Comparison of ENCODE assay signal across 1 mouse cellular context in the genomic region with DNA sequence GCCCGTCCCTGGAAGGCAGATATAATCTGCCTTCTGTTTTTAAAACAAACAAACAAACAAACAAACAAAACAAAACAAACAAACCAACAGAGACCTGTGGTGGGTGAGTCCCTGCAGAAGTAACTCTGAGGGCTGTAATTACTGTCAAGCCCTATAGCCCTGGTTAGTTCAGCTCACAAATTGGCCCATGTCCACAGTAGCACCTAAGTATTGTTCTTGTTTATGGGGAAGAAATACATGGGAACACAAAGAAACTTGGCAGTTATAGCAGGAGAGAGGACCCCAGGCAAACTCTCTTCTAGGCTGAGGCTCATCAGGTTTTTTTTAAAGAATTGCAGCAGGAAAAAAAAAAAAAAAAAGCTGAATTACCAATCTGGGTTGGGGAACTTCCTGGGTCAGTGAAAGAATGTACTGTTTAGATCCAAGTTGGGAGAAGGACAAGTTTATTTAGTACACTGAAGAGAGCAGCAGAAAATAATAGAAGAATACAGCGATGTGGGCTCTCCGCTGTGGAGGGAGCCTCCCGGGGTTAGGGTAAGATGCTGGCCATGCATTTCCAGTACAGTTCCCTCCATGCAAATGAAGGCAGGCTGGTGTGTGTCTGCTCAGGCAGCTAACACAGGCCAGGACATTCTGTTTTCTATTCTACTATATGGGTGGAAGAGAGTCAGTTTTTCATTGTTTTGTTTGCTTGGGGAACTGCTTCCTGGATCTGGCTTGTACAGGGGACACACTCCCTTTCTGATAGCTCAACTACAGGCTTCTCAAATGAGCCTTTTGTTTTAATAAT.
A peak's percentile ranks its signal among the peaks of the same experiment; 100 is the strongest.
TF ChIP-seq lines count a peak whose summit lies in the region.

No protein-coding gene starts in this region.

TF ChIP-seq in CH12.LX, 34 proteins besides CTCF, POLR2A, EP300 and RAD21 (continued from another document):
- TF ChIP-seq BHLHE40 (IDR thresholded peaks at IDR 0.05; ENCODE audit: low read depth, low read length) (peak; percentile 48; the same call in 1 of the 2 replicates), MAX (IDR thresholded peaks at IDR 0.05; ENCODE audit: low read length) (peak; percentile 48; the same call in 1 of the 2 replicates), MEF2A (IDR thresholded peaks at IDR 0.05; ENCODE audit: borderline replicate concordance, low read depth, low read length) (no peak), KAT2A (IDR thresholded peaks at IDR 0.05; ENCODE audit: insufficient replicate concordance, low read length) (no peak), TBP (conservative IDR thresholded peaks at IDR 0.05; ENCODE audit: low read depth, low read length) (no peak), TCF12 (IDR thresholded peaks at IDR 0.05; ENCODE audit: low read depth, low read length) (no peak), GABPA (IDR thresholded peaks at IDR 0.05; ENCODE audit: insufficient replicate concordance, low read depth, low read length) (no peak), ZKSCAN1 (IDR thresholded peaks at IDR 0.05; ENCODE audit: borderline replicate concordance, low read depth, low read length) (no peak), USF1 (IDR thresholded peaks at IDR 0.05; ENCODE audit: low read depth, low read length) (no peak), ZMIZ1 (IDR thresholded peaks at IDR 0.05; ENCODE audit: low read depth, low read length) (no peak), ZNF384 (IDR thresholded peaks at IDR 0.05; ENCODE audit: low read depth, low read length) (peak; percentile 86), ELF1 (IDR thresholded peaks at IDR 0.05; ENCODE audit: low read depth, low read length) (0 out of 2 replicates have a peak, but pooled peaks have one; percentile 7), IRF4 (IDR thresholded peaks at IDR 0.05; ENCODE audit: low read depth, low read length) (no peak), MAZ (IDR thresholded peaks at IDR 0.05; ENCODE audit: low read depth, low read length) (no peak), NRF1 (IDR thresholded peaks at IDR 0.05; ENCODE audit: low read depth, low read length) (no peak), E2F4 (IDR thresholded peaks at IDR 0.05; ENCODE audit: insufficient replicate concordance, low read depth, low read length) (no peak), ETS1 (conservative IDR thresholded peaks at IDR 0.05; ENCODE audit: low read depth, low read length) (peak; percentile 22; the same call in 1 of the 2 replicates), PAX5 (IDR thresholded peaks at IDR 0.05; ENCODE audit: low read length) (no peak), ZC3H11A (IDR thresholded peaks at IDR 0.05; ENCODE audit: low read depth, low read length) (no peak), SIN3A (IDR thresholded peaks at IDR 0.05; ENCODE audit: low read length) (no peak), CHD2 (IDR thresholded peaks at IDR 0.05; ENCODE audit: low read length) (no peak), SMC3 (IDR thresholded peaks at IDR 0.05; ENCODE audit: low read depth, low read length) (no peak)
TF ChIP-seq in CH12.LX: peak in this region for 6.
